ENCODE assay signal across 13 mouse cellular contexts in genomic region chr11:35873624-35874244, GRCm38 (mm10). TPM values are rescaled to one million over a fixed set of nuclear protein-coding genes. Genes with fewer than 3 reads are reported as not detected.
DNase-seq lines count a peak whose midpoint lies in the region; ATAC-seq and TF ChIP-seq lines count a peak whose summit lies in the region.
"Had no signal": no experiment of that assay in that cellular context is flagged by ENCODE, and none has a peak within 500 bp of the region (broad histone marks: within the 10 kb centered on the region; RNA-seq: fewer than 3 reads in every experiment).

No protein-coding gene starts in this region.

- H3K9me3 ChIP-seq in stomach, embryonic 14.5 days (ENCODE audit: control insufficient read depth, low read depth, low read length) = no peaks in the 10 kb centered on the region
- H3K9me3 ChIP-seq in stomach, postnatal 0 days (ENCODE audit: control insufficient read depth, low read length) = no peaks in the 10 kb centered on the region
- H3K9me3 ChIP-seq in midbrain, embryonic 12.5 days = no peaks in the 10 kb centered on the region
- no peaks in the 10 kb centered on the region for H3K9me3 ChIP-seq in stomach, embryonic 15.5 days

- ATAC-seq in stomach, embryonic 14.5 days (ENCODE audit: insufficient number of reproducible peaks, insufficient read depth, low FRiP score, low read depth) = no peak
- ATAC-seq in stomach, postnatal 0 days (ENCODE audit: low FRiP score, low TSS enrichment) = no peak
- ATAC-seq in midbrain, embryonic 12.5 days (ENCODE audit: low FRiP score, low read depth) = peak; percentile 65
- no peak for ATAC-seq in stomach, embryonic 15.5 days (ENCODE audit: insufficient read depth, low FRiP score, low read depth)

- no peak overlapping the region for H3K4me3 ChIP-seq in stomach, embryonic 14.5 days (ENCODE audit: low read depth, low read length)
- no peak overlapping the region for H3K4me3 ChIP-seq in stomach, postnatal 0 days (ENCODE audit: low read depth, low read length)
- H3K4me3 ChIP-seq in midbrain, embryonic 12.5 days = peak overlapping the region; percentile 9; the same call in 1 of the 2 replicates
- H3K4me3 ChIP-seq in stomach, embryonic 15.5 days (replicated peaks) = no peak overlapping the region
- H3K4me3 ChIP-seq: gastrocnemius, adult 2 months had no signal

- WGBS in stomach, embryonic 14.5 days = 27% methylated on average over 20 of the region's 21 CpGs
- 40% methylated on average over 19 of the region's 21 CpGs for WGBS in stomach, postnatal 0 days
- 11% methylated on average over 21 of the region's 21 CpGs for WGBS in midbrain, embryonic 12.5 days
- WGBS in stomach, embryonic 15.5 days = 36% methylated on average over 21 of the region's 21 CpGs

- H3K36me3 ChIP-seq in stomach, embryonic 14.5 days (ENCODE audit: control insufficient read depth, insufficient read depth, low read length) = no peaks in the 10 kb centered on the region; the same call in 1 of the 2 replicates
- peaks cover 3% of the 10 kb centered on the region; the same call in 1 of the 2 replicates for H3K36me3 ChIP-seq in stomach, postnatal 0 days (ENCODE audit: control insufficient read depth, insufficient read depth, low read length)
- H3K36me3 ChIP-seq in midbrain, embryonic 12.5 days = peaks cover 23% of the 10 kb centered on the region
- H3K36me3 ChIP-seq in stomach, embryonic 15.5 days = no peaks in the 10 kb centered on the region

- TF ChIP-seq CTCF in stomach, postnatal 0 days (IDR thresholded peaks at IDR 0.05; ENCODE audit: low read depth) = no peak

- peak; percentile 39 for DNase-seq in embryo, embryonic 10 days (ENCODE audit: low spot score)
- no peak for DNase-seq in embryo, embryonic 9.5 days (ENCODE audit: extremely low spot score)
- DNase-seq in stomach, postnatal 0 days (ENCODE audit: low spot score) = no peak
- DNase-seq in cerebellum, postnatal 25 days = no peak
- no peak for DNase-seq in cerebellum, adult 18-20 months
- DNase-seq: adrenal gland, adult 8-10 months; gastrocnemius, adult 2 months; kidney, postnatal 4 days; right cerebral cortex, adult 18-20 months had no signal

- H3K27ac ChIP-seq in stomach, embryonic 14.5 days (ENCODE audit: low read length) = no peak overlapping the region
- no peak overlapping the region for H3K27ac ChIP-seq in stomach, postnatal 0 days (replicated peaks)
- H3K27ac ChIP-seq in midbrain, embryonic 12.5 days (replicated peaks) = peak overlapping the region; percentile 44
- H3K27ac ChIP-seq in stomach, embryonic 15.5 days = no peak overlapping the region
- H3K27ac ChIP-seq: gastrocnemius, adult 2 months; macrophage had no signal

- no peak overlapping the region for H3K9ac ChIP-seq in stomach, embryonic 14.5 days (replicated peaks; ENCODE audit: low read depth, low read length)
- H3K9ac ChIP-seq in stomach, postnatal 0 days (ENCODE audit: low read length) = no peak overlapping the region
- peak overlapping the region; percentile 4; the same call in 1 of the 2 replicates for H3K9ac ChIP-seq in midbrain, embryonic 12.5 days (replicated peaks)
- no peak overlapping the region for H3K9ac ChIP-seq in stomach, embryonic 15.5 days

- 0 out of 2 replicates have a peak overlapping the region, but pooled peaks have one; percentile 10 for H3K4me2 ChIP-seq in stomach, embryonic 14.5 days (replicated peaks; ENCODE audit: low read depth, low read length)
- no peak overlapping the region for H3K4me2 ChIP-seq in stomach, postnatal 0 days (replicated peaks; ENCODE audit: low read depth)
- H3K4me2 ChIP-seq in midbrain, embryonic 12.5 days (replicated peaks) = peak overlapping the region; percentile 47
- H3K4me2 ChIP-seq in stomach, embryonic 15.5 days = peak overlapping the region; percentile 16; the same call in 1 of the 2 replicates

- no peaks in the 10 kb centered on the region for H3K4me1 ChIP-seq in stomach, embryonic 14.5 days (ENCODE audit: control insufficient read depth, insufficient read depth, low read length)
- no peaks in the 10 kb centered on the region for H3K4me1 ChIP-seq in stomach, postnatal 0 days (replicated peaks; ENCODE audit: control insufficient read depth, insufficient read depth)
- H3K4me1 ChIP-seq in midbrain, embryonic 12.5 days = peaks cover 36% of the 10 kb centered on the region
- H3K4me1 ChIP-seq in stomach, embryonic 15.5 days = no peaks in the 10 kb centered on the region

- TF ChIP-seq EP300 in stomach, postnatal 0 days (optimal IDR thresholded peaks at IDR 0.05) = no peak

- H3K27me3 ChIP-seq in stomach, embryonic 14.5 days (ENCODE audit: control insufficient read depth, insufficient read depth, low read length) = no peaks in the 10 kb centered on the region
- no peaks in the 10 kb centered on the region for H3K27me3 ChIP-seq in stomach, postnatal 0 days (ENCODE audit: control insufficient read depth, insufficient read depth, low read length)
- H3K27me3 ChIP-seq in midbrain, embryonic 12.5 days = peaks cover 21% of the 10 kb centered on the region
- H3K27me3 ChIP-seq in stomach, embryonic 15.5 days (replicated peaks) = no peaks in the 10 kb centered on the region

RNA-seq across cellular contexts. Expression of gene Rars, which starts 39.4 kb away (rescaled TPM):
- 79.2 and 84.8 TPM in 2 replicates for polyA plus RNA-seq in stomach, embryonic 14.5 days (2014; fragmentation: Nextera tagmentation; extraction: Ambion mirVana)
- 55.8 and 57.0 TPM in 2 replicates for polyA plus RNA-seq in stomach, postnatal 0 days (2015; fragmentation: Nextera tagmentation; extraction: Ambion mirVana)
- 81.2 and 85.0 TPM in 2 replicates for polyA plus RNA-seq in midbrain, embryonic 12.5 days (2016; fragmentation: Nextera tagmentation; extraction: Ambion mirVana)
- polyA plus RNA-seq in stomach, embryonic 15.5 days (2015; fragmentation: Nextera tagmentation; extraction: Ambion mirVana) = 81.6 and 94.9 TPM in 2 replicates
